Mouse (Mus musculus) heart, adult 2 months (tissue): ENCODE results near the gene Cep350. TPM values are rescaled to one million over a fixed set of nuclear protein-coding genes. Genes with fewer than 3 reads are reported as not detected.
"Not testable (repeated sequence)": the region's sequence is repeated elsewhere in the genome, so short reads cannot be mapped to it uniquely, and the experiment has no call there.

ENCODE experiments used
- DNase-seq, 2 experiments: peaks; one replicate each; pipeline ENCODE4 v3.0.0; 2021
- H3K27ac ChIP-seq: fragments of 200-600 bp; 2 replicates; pipeline ENCODE4 v1.8.1; 2022
- H3K27me3 ChIP-seq: fragments of 200-500 bp; 2 replicates; pipeline ENCODE4 v1.6.1; 2012; ENCODE audit warnings: mild to moderate bottlenecking, low read length, inconsistent platforms, mixed read lengths; ENCODE audit not compliant: control insufficient read depth, insufficient read depth
- H3K36me3 ChIP-seq: fragments of 200-500 bp; 2 replicates; pipeline ENCODE4 v1.6.1; 2012; ENCODE audit warnings: low read length, inconsistent platforms; ENCODE audit not compliant: control insufficient read depth, insufficient read depth
- H3K4me1 ChIP-seq: fragments of 200-500 bp; 2 replicates; pipeline ENCODE4 v1.6.1; 2011; ENCODE audit warnings: low read length; ENCODE audit not compliant: control insufficient read depth, insufficient read depth
- H3K4me3 ChIP-seq: fragments of 200-600 bp; 2 replicates; pipeline ENCODE4 v1.8.1; 2022
- H3K79me2 ChIP-seq: fragments of 200-500 bp; replicated peaks from 2 replicates; pipeline ENCODE4 v1.6.1; 2012; ENCODE audit warnings: mild to moderate bottlenecking, inconsistent platforms, low read length, moderate library complexity, mixed read lengths; ENCODE audit not compliant: control insufficient read depth, insufficient read depth
- H3K9ac ChIP-seq: fragments of 200-500 bp; 2 replicates; pipeline ENCODE4 v1.6.1; 2012; ENCODE audit warnings: low read depth, mild to moderate bottlenecking, control low read depth, inconsistent platforms, low read length, mixed read lengths
- CTCF ChIP-seq: fragments of 200-600 bp; IDR thresholded peaks from 2 replicates; pipeline ENCODE4 v1.8.1; 2022; ENCODE audit warnings: antibody characterized with exemption, mild to moderate bottlenecking, moderate library complexity
- EP300 ChIP-seq: fragments of 200-500 bp; IDR thresholded peaks from 2 replicates; pipeline ENCODE4 v1.6.1; 2011; ENCODE audit warnings: low read depth, low read length, control low read depth; ENCODE audit not compliant: insufficient read depth
- POLR2A ChIP-seq: fragments of 200-500 bp; IDR thresholded peaks from 2 replicates; pipeline ENCODE4 v1.6.1; 2011; ENCODE audit warnings: mild to moderate bottlenecking, low read depth, low read length, control low read depth; ENCODE audit not compliant: insufficient read depth
- WGBS: fragments of 180-500 bp; shearing (Covaris S2); methylation state at CpG from one replicate; pipeline ENCODE4 v1.1.7; 2018; 5-methylcytosine and 5-hydroxymethylcytosine counted together
- intact Hi-C: fragments of 180-260 bp; cut with DNase I; formaldehyde crosslinking; loops from one replicate; pipeline ENCODE4 v1.15.1; 2025
- polyA plus RNA-seq: library from polyadenylated mRNA; depleted of rRNA; stranded (reverse); fragments of >200 nt; gene quantifications from 2 replicates; pipeline ENCODE4 v1.2.3, GENCODE M21; 2012
- total RNA-seq, 2 experiments: library from RNA; stranded (reverse); gene quantifications; 2 replicates each; pipeline ENCODE4 v1.2.3; 2021

Gene Cep350
- total and polyA plus RNA-seq, 3 experiments, result 3.9 to 38.0 (median 37.1) TPM

GRCm38 (mm10) chr1:155937416-155937815 is 35.6 kb downstream of the Cep350 start:
- TF ChIP-seq CTCF, result no peak
- no peak for TF ChIP-seq POLR2A
- intact Hi-C loops, result no loop called here
- Histone ChIP-seq H3K36me3 (peaks cover 6% of the 10 kb centered on the region; the same call in 1 of the 2 replicates), H3K79me2 (no peaks in the 10 kb centered on the region), H3K27me3 (no peaks in the 10 kb centered on the region), H3K9ac (no peak overlapping the region), H3K4me3 (no peak overlapping the region), H3K4me1 (no peaks in the 10 kb centered on the region), H3K27ac (no peak overlapping the region)
- 100% methylated on average over 2 of the region's 2 CpGs for WGBS
- no peak for DNase-seq

GRCm38 (mm10) chr1:155934702-155935101 is 38.4 kb downstream of the Cep350 start:
- Histone ChIP-seq H3K79me2 (no peaks in the 10 kb centered on the region), H3K36me3 (peaks cover 8% of the 10 kb centered on the region), H3K9ac (no peak overlapping the region), H3K27me3 (no peaks in the 10 kb centered on the region), H3K27ac (no peak overlapping the region), H3K4me1 (no peaks in the 10 kb centered on the region), H3K4me3 (no peak overlapping the region)
- no peak for TF ChIP-seq POLR2A
- TF ChIP-seq EP300, result no peak
- TF ChIP-seq CTCF, result no peak
- intact Hi-C loops, result no loop called here
- WGBS, result 91% methylated on average over 2 of the region's 2 CpGs
- DNase-seq, result no peak

- Histone ChIP-seq H3K36me3 (peaks cover 6% of the 10 kb centered on the region), H3K4me1 (no peaks in the 10 kb centered on the region), H3K27ac (no peak overlapping the region), H3K4me3 (no peak overlapping the region), H3K9ac (no peak overlapping the region), H3K27me3 (no peaks in the 10 kb centered on the region), H3K79me2 (no peaks in the 10 kb centered on the region)
- WGBS, result 78% methylated on average over 3 of the region's 3 CpGs
- no peak for DNase-seq
- intact Hi-C loops, result no loop called here
- TF ChIP-seq POLR2A (no peak), CTCF (no peak), EP300 (no peak)
Measured at GRCm38 (mm10) chr1:155903561-155903960, 69.5 kb downstream of the Cep350 start.

DNA sequence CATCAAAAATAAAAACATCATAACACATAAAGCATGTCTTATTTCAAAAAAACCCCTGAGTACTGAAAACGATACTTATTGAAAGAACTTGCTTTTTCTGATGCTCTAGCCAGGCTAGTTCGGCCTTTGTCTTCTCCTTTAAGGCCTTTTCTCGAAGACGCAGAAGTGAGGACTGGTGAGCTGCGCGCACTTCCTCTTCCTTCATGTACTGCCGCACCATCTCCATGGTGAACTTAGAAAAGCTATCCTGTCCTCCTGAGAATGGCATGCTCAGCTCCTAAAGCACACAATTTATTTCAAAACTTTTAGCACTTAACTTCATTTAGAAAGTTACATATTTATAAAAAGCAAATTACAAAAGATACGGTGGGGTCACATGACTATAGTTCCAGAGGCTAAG is 71.7 kb downstream of the Cep350 start:
- intact Hi-C loops, result no loop called here
- 93% methylated on average over 8 of the region's 8 CpGs for WGBS
- TF ChIP-seq EP300 (no peak), POLR2A (no peak), CTCF (no peak)

DNA sequence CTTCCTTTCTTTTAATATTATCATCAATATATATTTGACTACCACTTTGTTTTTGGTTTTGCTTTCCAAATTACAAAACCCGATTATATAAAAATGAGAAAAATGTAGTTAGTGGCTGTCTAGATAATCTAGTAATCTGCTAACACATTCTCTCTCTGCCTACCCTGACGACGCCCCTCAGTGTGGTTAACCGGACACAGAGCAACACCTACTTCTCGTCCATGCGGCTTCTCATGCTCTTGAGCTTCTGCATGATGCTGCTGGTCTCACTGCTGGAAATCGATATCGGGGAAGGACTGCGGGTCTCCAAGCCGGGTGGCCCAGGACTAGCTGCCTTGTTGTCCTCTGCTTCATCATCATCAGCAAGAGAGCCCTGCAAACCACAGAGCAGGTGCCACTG is 78.7 kb downstream of the Cep350 start:
- peaks cover 8% of the 10 kb centered on the region for H3K36me3 ChIP-seq

More for the DNA sequence above, 71.7 kb downstream of the Cep350 start:
- Histone ChIP-seq H3K36me3 (peaks cover 9% of the 10 kb centered on the region), H3K9ac (no peak overlapping the region), H3K4me3 (no peak overlapping the region), H3K4me1 (no peaks in the 10 kb centered on the region), H3K79me2 (no peaks in the 10 kb centered on the region), H3K27ac (no peak overlapping the region), H3K27me3 (no peaks in the 10 kb centered on the region)
- no peak for DNase-seq

GRCm38 (mm10) chr1:155886846-155887245 is 86.2 kb downstream of the Cep350 start:
- Histone ChIP-seq H3K4me1 (no peaks in the 10 kb centered on the region), H3K4me3 (no peak overlapping the region), H3K27me3 (no peaks in the 10 kb centered on the region), H3K27ac (no peak overlapping the region), H3K9ac (no peak overlapping the region), H3K79me2 (no peaks in the 10 kb centered on the region), H3K36me3 (peaks cover 3% of the 10 kb centered on the region)
- 80% methylated on average over 2 of the region's 2 CpGs for WGBS
- TF ChIP-seq EP300, result no peak
- no peak for TF ChIP-seq CTCF
- TF ChIP-seq POLR2A, result no peak
- no peak for DNase-seq
- intact Hi-C loops, result no loop called here

More for the DNA sequence above, 78.7 kb downstream of the Cep350 start:
- Histone ChIP-seq H3K4me1 (no peaks in the 10 kb centered on the region), H3K79me2 (no peaks in the 10 kb centered on the region; the same call in 1 of the 2 replicates), H3K27me3 (no peaks in the 10 kb centered on the region), H3K9ac (no peak overlapping the region), H3K4me3 (no peak overlapping the region), H3K27ac (no peak overlapping the region)
- no peak for TF ChIP-seq POLR2A
- no peak for TF ChIP-seq CTCF
- TF ChIP-seq EP300, result no peak
- intact Hi-C loops, result no loop called here
- no peak for DNase-seq
- WGBS, result 95% methylated on average over 10 of the region's 10 CpGs

DNA sequence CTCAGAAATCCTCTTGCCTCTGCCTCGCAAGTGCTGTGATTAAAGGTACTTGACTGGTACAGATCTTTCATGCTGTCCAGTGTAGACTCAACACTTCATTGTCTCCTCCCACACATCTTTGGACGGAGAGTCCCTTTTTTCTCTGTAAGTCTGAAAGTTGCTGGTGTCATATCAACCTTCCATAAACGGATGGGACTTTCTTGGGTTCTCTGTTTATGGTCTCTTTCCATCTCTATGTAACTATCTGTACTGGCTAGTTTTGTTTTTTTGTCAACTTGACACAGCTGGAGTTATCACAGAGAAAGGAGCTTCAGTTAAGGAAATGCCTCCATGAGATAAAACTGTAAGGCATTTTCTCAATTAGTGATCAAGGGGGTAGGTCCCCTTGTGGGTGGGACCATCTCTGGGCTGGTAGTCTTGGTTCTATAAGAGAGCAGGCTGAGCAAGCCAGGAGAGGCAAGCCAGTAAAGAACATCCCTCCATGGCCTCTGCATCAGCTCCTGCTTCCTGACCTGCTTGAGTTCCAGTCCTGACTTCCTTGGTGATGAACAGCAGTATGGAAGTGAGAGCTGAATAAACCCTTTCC is 90.3 kb downstream of the Cep350 start:
- H3K4me1 ChIP-seq, intact Hi-C loops, H3K36me3 ChIP-seq, H3K9ac ChIP-seq, H3K27me3 ChIP-seq, DNase-seq, H3K27ac ChIP-seq, H3K79me2 ChIP-seq, H3K4me3 ChIP-seq: not testable (repeated sequence)
- 73% methylated on average over 3 of the region's 3 CpGs for WGBS
